Mouse (Mus musculus) forebrain, embryonic 12.5 days (tissue): Measurements from ENCODE around the gene Vmn1r214. TPM values are rescaled to one million over a fixed set of nuclear protein-coding genes. Genes with fewer than 3 reads are reported as not detected.

ENCODE experiments used
- ATAC-seq: fragments of 200-750 bp; cut with Nextera tagmentation; 2 replicates; pipeline ENCODE4 v1.8.0; 2017; ENCODE audit warnings: moderate TSS enrichment; ENCODE audit not compliant: low FRiP score
- H3K27ac ChIP-seq: fragments of 300-500 bp; sonication (generic); 2 replicates; pipeline ENCODE4 v1.5.1; 2016; ENCODE audit warnings: mild to moderate bottlenecking
- H3K27me3 ChIP-seq: fragments of 300-500 bp; sonication (generic); 2 replicates; pipeline ENCODE4 v1.6.1; 2016; ENCODE audit warnings: mild to moderate bottlenecking
- H3K36me3 ChIP-seq: fragments of 300-500 bp; sonication (generic); replicated peaks from 2 replicates; pipeline ENCODE4 v1.6.1; 2016; ENCODE audit warnings: mild to moderate bottlenecking
- H3K4me1 ChIP-seq: fragments of 300-500 bp; sonication (generic); 2 replicates; pipeline ENCODE4 v1.6.1; 2016
- H3K4me2 ChIP-seq: fragments of 300-500 bp; sonication (generic); 2 replicates; pipeline ENCODE4 v1.6.1; 2016; ENCODE audit warnings: mild to moderate bottlenecking, moderate library complexity
- H3K4me3 ChIP-seq: fragments of 300-500 bp; sonication (generic); replicated peaks from 2 replicates; pipeline ENCODE4 v1.5.1; 2016; ENCODE audit warnings: mild to moderate bottlenecking
- H3K9ac ChIP-seq: fragments of 300-500 bp; sonication (generic); 2 replicates; pipeline ENCODE4 v1.6.1; 2016; ENCODE audit warnings: mild to moderate bottlenecking
- H3K9me3 ChIP-seq: fragments of 300-500 bp; sonication (generic); 2 replicates; pipeline ENCODE4 v1.6.1; 2016
- WGBS: fragments of 180-500 bp; shearing (Covaris S2); methylation state at CpG from one replicate; pipeline ENCODE4 v1.1.7; 2016; 5-methylcytosine and 5-hydroxymethylcytosine counted together
- polyA plus RNA-seq: library from polyadenylated mRNA; unstranded; fragments of >200 nt; fragmentation: Nextera tagmentation; extraction: Ambion mirVana; gene quantifications from 2 replicates; pipeline ENCODE4 v1.2.1, GENCODE M21; 2016

Vmn1r214 gene
- not detected in 2 replicates for polyA plus RNA-seq

GRCm38 (mm10) chr13:23030118-23030517 lies at the start of gene Vmn1r214:
Gene Vmn1r214, plus strand, starts transcription at chr13:23030418.
- ATAC-seq, result no peak

GRCm38 (mm10) chr13:22990214-22990891 lies 39.9 kb upstream of the Vmn1r214 start:
- Histone ChIP-seq H3K36me3 (no peaks in the 10 kb centered on the region), H3K27me3 (no peaks in the 10 kb centered on the region), H3K4me2 (no peak overlapping the region), H3K9ac (no peak overlapping the region), H3K27ac (no peak overlapping the region), H3K4me1 (no peaks in the 10 kb centered on the region), H3K9me3 (no peaks in the 10 kb centered on the region), H3K4me3 (no peak overlapping the region)
- WGBS, result 89% methylated on average over 11 of the region's 11 CpGs
- no peak for ATAC-seq

More at GRCm38 (mm10) chr13:23030118-23030517, at the start of gene Vmn1r214:
- Histone ChIP-seq H3K27ac (no peak within 1 kb of the TSS), H3K4me3 (no peak within 1 kb of the TSS), H3K36me3 (no peaks in the 10 kb centered on the region), H3K9me3 (no peaks in the 10 kb centered on the region), H3K9ac (no peak within 1 kb of the TSS), H3K4me2 (no peak within 1 kb of the TSS), H3K4me1 (no peaks in the 10 kb centered on the region), H3K27me3 (no peaks in the 10 kb centered on the region)
- 89% methylated on average over 3 of the region's 3 CpGs for WGBS

GRCm38 (mm10) chr13:22992178-22992700 lies 38.0 kb upstream of the Vmn1r214 start:
- H3K4me1 ChIP-seq, result no peaks in the 10 kb centered on the region
- no peaks in the 10 kb centered on the region for H3K36me3 ChIP-seq
- no peak for ATAC-seq
- H3K9ac ChIP-seq, result no peak overlapping the region
- no peak overlapping the region for H3K4me3 ChIP-seq
- no peak overlapping the region for H3K4me2 ChIP-seq
- H3K9me3 ChIP-seq, result no peaks in the 10 kb centered on the region
- no peaks in the 10 kb centered on the region for H3K27me3 ChIP-seq
- H3K27ac ChIP-seq, result no peak overlapping the region
- WGBS, result 41% methylated on average over 1 of the region's 1 CpGs

GRCm38 (mm10) chr13:22992721-22993120 lies 37.5 kb upstream of the Vmn1r214 start:
- H3K9ac ChIP-seq, result no peak overlapping the region
- no peaks in the 10 kb centered on the region for H3K9me3 ChIP-seq

GRCm38 (mm10) chr13:23007356-23007755 lies 22.9 kb upstream of the Vmn1r214 start, which contains the start of gene Vmn1r213:
Gene Vmn1r213, plus strand, starts transcription at chr13:23007656.
- Histone ChIP-seq H3K9ac (no peak within 1 kb of the TSS), H3K27ac (no peak within 1 kb of the TSS), H3K4me3 (no peak within 1 kb of the TSS), H3K4me1 (no peaks in the 10 kb centered on the region), H3K4me2 (no peak within 1 kb of the TSS), H3K27me3 (no peaks in the 10 kb centered on the region), H3K9me3 (no peaks in the 10 kb centered on the region), H3K36me3 (no peaks in the 10 kb centered on the region)
- 83% methylated on average over 1 of the region's 1 CpGs for WGBS
- no peak for ATAC-seq

More at GRCm38 (mm10) chr13:22992721-22993120, 37.5 kb upstream of the Vmn1r214 start:
- no peaks in the 10 kb centered on the region for H3K36me3 ChIP-seq
- no peak overlapping the region for H3K27ac ChIP-seq
- no peak overlapping the region for H3K4me2 ChIP-seq
- no peaks in the 10 kb centered on the region for H3K27me3 ChIP-seq
- ATAC-seq, result no peak
- 58% methylated on average over 2 of the region's 2 CpGs for WGBS
- no peak overlapping the region for H3K4me3 ChIP-seq
- H3K4me1 ChIP-seq, result no peaks in the 10 kb centered on the region

GRCm38 (mm10) chr13:23018158-23018557 lies 12.1 kb upstream of the Vmn1r214 start:
- no peak for ATAC-seq
- Histone ChIP-seq H3K4me1 (no peaks in the 10 kb centered on the region), H3K4me3 (no peak overlapping the region), H3K9me3 (no peaks in the 10 kb centered on the region), H3K27ac (no peak overlapping the region), H3K9ac (no peak overlapping the region), H3K36me3 (no peaks in the 10 kb centered on the region), H3K27me3 (no peaks in the 10 kb centered on the region), H3K4me2 (no peak overlapping the region)

- ATAC-seq, result no peak
- Histone ChIP-seq H3K9me3 (no peaks in the 10 kb centered on the region), H3K27me3 (no peaks in the 10 kb centered on the region)
Observed at GRCm38 (mm10) chr13:23024812-23025211, 5.4 kb upstream of the Vmn1r214 start.

GRCm38 (mm10) chr13:23057778-23058177 lies 27.6 kb downstream of the Vmn1r214 start:
- H3K4me1 ChIP-seq, result no peaks in the 10 kb centered on the region
- no peak overlapping the region for H3K4me3 ChIP-seq
- no peaks in the 10 kb centered on the region for H3K36me3 ChIP-seq
- no peaks in the 10 kb centered on the region for H3K27me3 ChIP-seq
- ATAC-seq, result no peak
- H3K9me3 ChIP-seq, result no peaks in the 10 kb centered on the region
- 53% methylated on average over 1 of the region's 1 CpGs for WGBS
- no peak overlapping the region for H3K9ac ChIP-seq
- H3K4me2 ChIP-seq, result no peak overlapping the region
- H3K27ac ChIP-seq, result no peak overlapping the region

More at GRCm38 (mm10) chr13:23024812-23025211, 5.4 kb upstream of the Vmn1r214 start:
- Histone ChIP-seq H3K4me2 (no peak overlapping the region), H3K9ac (no peak overlapping the region), H3K4me3 (no peak overlapping the region), H3K27ac (no peak overlapping the region), H3K4me1 (no peaks in the 10 kb centered on the region), H3K36me3 (no peaks in the 10 kb centered on the region)

GRCm38 (mm10) chr13:23067725-23068124 lies 37.5 kb downstream of the Vmn1r214 start, which contains the start of gene Vmn1r215:
Gene Vmn1r215, plus strand, starts transcription at chr13:23068025.
- Histone ChIP-seq H3K4me1 (no peaks in the 10 kb centered on the region), H3K9ac (no peak within 1 kb of the TSS), H3K27ac (no peak within 1 kb of the TSS), H3K27me3 (no peaks in the 10 kb centered on the region), H3K36me3 (no peaks in the 10 kb centered on the region), H3K4me2 (no peak within 1 kb of the TSS), H3K9me3 (no peaks in the 10 kb centered on the region), H3K4me3 (no peak within 1 kb of the TSS)
- no peak for ATAC-seq
- WGBS, result 82% methylated on average over 1 of the region's 1 CpGs

GRCm38 (mm10) chr13:23069312-23069711 lies 39.1 kb downstream of the Vmn1r214 start:
- Histone ChIP-seq H3K9me3 (no peaks in the 10 kb centered on the region), H3K36me3 (no peaks in the 10 kb centered on the region), H3K4me3 (no peak overlapping the region), H3K27ac (no peak overlapping the region), H3K4me1 (no peaks in the 10 kb centered on the region), H3K27me3 (no peaks in the 10 kb centered on the region), H3K9ac (no peak overlapping the region), H3K4me2 (no peak overlapping the region)
- WGBS, result 88% methylated on average over 2 of the region's 2 CpGs
- ATAC-seq, result no peak

Other genes with a start within 250 kb of the Vmn1r214 start
- not detected in 2 replicates for gene Vmn1r209, start 220.7 kb upstream of the Vmn1r214 start, polyA plus RNA-seq
- gene Vmn1r210, start 199.1 kb upstream of the Vmn1r214 start, polyA plus RNA-seq, result not detected in 2 replicates
- not detected in 2 replicates for gene Vmn1r211, start 172.9 kb upstream of the Vmn1r214 start, polyA plus RNA-seq
- not detected in 2 replicates for gene Vmn1r212, start 146.2 kb upstream of the Vmn1r214 start, polyA plus RNA-seq
- not detected in 2 replicates for gene Vmn1r213, start 22.8 kb upstream of the Vmn1r214 start, polyA plus RNA-seq
- gene Vmn1r215, start 37.6 kb downstream of the Vmn1r214 start, polyA plus RNA-seq, result not detected in 2 replicates
- gene Vmn1r217, start 87.8 kb downstream of the Vmn1r214 start, polyA plus RNA-seq, result not detected in 2 replicates
- not detected in 2 replicates for gene Vmn1r218, start 102.7 kb downstream of the Vmn1r214 start, polyA plus RNA-seq
- gene Vmn1r219, start 128.9 kb downstream of the Vmn1r214 start, polyA plus RNA-seq, result 0.03 TPM in 1 of 2 replicates, not detected in the other
- not detected in 2 replicates for gene Vmn1r220, start 157.6 kb downstream of the Vmn1r214 start, polyA plus RNA-seq
- gene Vmn1r221, start 183.7 kb downstream of the Vmn1r214 start, polyA plus RNA-seq, result not detected in 2 replicates
- not detected in 2 replicates for gene Vmn1r222, start 205.5 kb downstream of the Vmn1r214 start, polyA plus RNA-seq
- gene Vmn1r223, start 216.7 kb downstream of the Vmn1r214 start, polyA plus RNA-seq, result not detected in 2 replicates